Mouse (Mus musculus) liver, postnatal 0 days (tissue): ENCODE measurements around the gene Gm21738. TPM values are rescaled to one million over a fixed set of nuclear protein-coding genes. Genes with fewer than 3 reads are reported as not detected.
"Not testable (repeated sequence)": the region's sequence is repeated elsewhere in the genome, so short reads cannot be mapped to it uniquely, and the experiment has no call there.

Experiments used
- ATAC-seq: fragments of 200-750 bp; cut with Nextera tagmentation; 2 replicates; pipeline ENCODE4 v1.8.0; 2017; ENCODE audit warnings: mild to moderate bottlenecking, moderate library complexity
- DNase-seq: peaks from one replicate; pipeline ENCODE4 v3.0.0-alpha.2; 2016
- H3K27ac ChIP-seq: fragments of 300-500 bp; sonication (generic); 2 replicates; pipeline ENCODE4 v1.5.1; 2014; ENCODE audit warnings: antibody characterized with exemption, moderate library complexity, mild to moderate bottlenecking, low read depth
- H3K27me3 ChIP-seq: fragments of 300-500 bp; sonication (generic); 2 replicates; pipeline ENCODE4 v1.6.1; 2014; ENCODE audit warnings: low read length, control low read depth, mixed read lengths; ENCODE audit not compliant: insufficient read depth
- H3K36me3 ChIP-seq: fragments of 300-500 bp; sonication (generic); replicated peaks from 2 replicates; pipeline ENCODE4 v1.6.1; 2014; ENCODE audit warnings: mild to moderate bottlenecking, control low read depth, low read length, moderate library complexity, mixed read lengths; ENCODE audit not compliant: insufficient read depth
- H3K4me1 ChIP-seq: fragments of 300-500 bp; sonication (generic); 2 replicates; pipeline ENCODE4 v1.6.1; 2014; ENCODE audit warnings: antibody characterized with exemption, mild to moderate bottlenecking, control low read depth; ENCODE audit not compliant: insufficient read depth
- H3K4me2 ChIP-seq: fragments of 300-500 bp; sonication (generic); 2 replicates; pipeline ENCODE4 v1.6.1; 2014; ENCODE audit warnings: low read depth, mild to moderate bottlenecking, low read length, moderate library complexity, mixed read lengths
- H3K4me3 ChIP-seq: fragments of 300-500 bp; sonication (generic); 2 replicates; pipeline ENCODE4 v1.5.1; 2014; ENCODE audit warnings: low read depth, low read length
- H3K9ac ChIP-seq: fragments of 300-500 bp; sonication (generic); replicated peaks from 2 replicates; pipeline ENCODE4 v1.6.1; 2014; ENCODE audit warnings: mild to moderate bottlenecking, moderate library complexity
- H3K9me3 ChIP-seq: fragments of 300-500 bp; sonication (generic); 2 replicates; pipeline ENCODE4 v1.6.1; 2016; ENCODE audit warnings: mild to moderate bottlenecking, control low read depth, low read length, mixed read lengths
- WGBS: fragments of 180-500 bp; shearing (Covaris S2); extraction: QIAGEN DNeasy Blood & Tissue Kit; methylation state at CpG from one replicate; pipeline ENCODE4 v1.1.7; 2014; ENCODE audit not compliant: insufficient replicate concordance; 5-methylcytosine and 5-hydroxymethylcytosine counted together
- polyA plus RNA-seq: library from polyadenylated mRNA; unstranded; fragments of >200 nt; fragmentation: Nextera tagmentation; extraction: Ambion mirVana; gene quantifications from 2 replicates; pipeline ENCODE4 v1.2.1, GENCODE M21; 2015

Gm21738 gene
- 0.22 TPM in 1 of 2 replicates, not detected in the other for polyA plus RNA-seq

DNA sequence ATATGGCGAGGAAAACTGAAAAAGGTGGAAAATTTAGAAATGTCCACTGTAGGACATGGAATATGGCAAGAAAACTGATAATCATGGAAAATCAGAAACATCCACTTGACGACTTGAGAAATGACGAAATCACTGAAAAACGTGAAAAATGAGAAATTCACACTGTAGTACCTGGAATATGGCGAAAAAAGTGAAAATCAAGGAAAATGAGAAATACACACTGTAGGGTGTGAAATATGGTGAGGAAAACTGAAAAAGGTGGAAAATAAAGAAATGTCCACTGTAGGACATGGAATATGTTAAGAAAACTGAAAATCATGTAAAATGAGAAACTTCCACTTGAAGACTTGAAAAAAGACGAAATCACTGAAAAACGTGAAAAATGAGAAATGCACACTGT is at the start of gene Gm21738:
Gene Gm21738, minus strand, starts transcription at position 101 of the 400 bp plus-strand sequence.
- H3K9me3 ChIP-seq, H3K9ac ChIP-seq, DNase-seq, H3K4me1 ChIP-seq, H3K4me2 ChIP-seq, H3K27me3 ChIP-seq, H3K36me3 ChIP-seq, H3K4me3 ChIP-seq, ATAC-seq, H3K27ac ChIP-seq: not testable (repeated sequence)
- WGBS: 73% methylated on average over 7 of the region's 7 CpGs

DNA sequence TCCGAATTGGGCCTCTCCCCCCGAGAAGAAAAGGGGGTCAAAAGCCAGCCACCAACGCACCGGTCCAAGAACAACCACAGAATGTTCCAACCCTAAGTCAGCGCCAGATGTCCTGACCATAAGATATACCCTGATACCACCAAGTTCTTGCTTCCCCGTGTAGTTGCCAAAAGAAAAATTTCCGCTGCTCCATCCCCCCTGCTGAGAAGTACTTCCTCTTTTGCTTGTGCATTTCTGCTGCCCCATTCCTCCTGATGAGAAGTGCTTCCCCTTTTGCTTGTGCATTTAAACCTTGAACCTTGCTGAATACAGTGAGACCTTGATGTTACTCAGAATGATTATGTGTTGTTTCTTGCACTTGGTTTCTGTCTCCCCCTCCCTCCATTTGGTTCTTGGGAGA is 35.0 kb downstream of the Gm21738 start:
- not testable (repeated sequence) for ATAC-seq, H3K4me2 ChIP-seq, H3K27ac ChIP-seq, H3K9ac ChIP-seq, H3K27me3 ChIP-seq, H3K4me1 ChIP-seq, H3K4me3 ChIP-seq, DNase-seq, H3K36me3 ChIP-seq, H3K9me3 ChIP-seq
- 82% methylated on average over 7 of the region's 7 CpGs for WGBS

Other genes with a start within 250 kb of the Gm21738 start
- not detected in 2 replicates for gene Gm2244, start 131.0 kb upstream of the Gm21738 start, polyA plus RNA-seq
- 0.09 and 0.12 TPM in 2 replicates for gene Gm2237, start 166.2 kb upstream of the Gm21738 start, polyA plus RNA-seq
- not detected in 2 replicates for gene Gm5458, start 183.7 kb upstream of the Gm21738 start, polyA plus RNA-seq